Mouse (Mus musculus): Measurements from ENCODE around the gene Arhgap42.

Gene Arhgap42

GRCm38 (mm10) chr9:9208205-9208604 is 30.7 kb downstream of the Arhgap42 start:
- no peak for DNase-seq

- DNase-seq, result no peak
Measured at GRCm38 (mm10) chr9:9207251-9207650, 31.6 kb downstream of the Arhgap42 start.

GRCm38 (mm10) chr9:9200827-9201388 is 38.0 kb downstream of the Arhgap42 start:
- no peak for DNase-seq

GRCm38 (mm10) chr9:9199170-9199841 is 39.6 kb downstream of the Arhgap42 start:
- DNase-seq, result no peak

DNA sequence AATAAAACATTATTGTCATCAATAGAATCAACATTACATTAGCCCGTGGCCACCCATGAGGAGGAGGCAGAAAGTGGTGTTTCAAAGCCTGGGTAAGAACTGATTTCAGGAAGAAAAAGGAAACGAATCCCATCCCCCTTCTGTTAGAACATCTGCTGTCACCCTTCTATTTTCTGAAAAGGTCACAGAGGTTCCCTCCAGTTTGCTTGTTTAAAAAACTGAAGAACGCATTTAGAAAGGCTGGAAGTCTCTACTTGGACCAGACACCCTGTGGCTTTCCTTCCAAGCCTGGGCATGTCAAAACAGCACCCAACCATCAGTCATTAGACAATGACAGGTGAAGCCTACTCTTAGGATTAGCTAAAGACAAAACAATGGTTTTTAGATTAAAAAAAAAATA is 40.3 kb downstream of the Arhgap42 start:
- DNase-seq, result no peak

DNA sequence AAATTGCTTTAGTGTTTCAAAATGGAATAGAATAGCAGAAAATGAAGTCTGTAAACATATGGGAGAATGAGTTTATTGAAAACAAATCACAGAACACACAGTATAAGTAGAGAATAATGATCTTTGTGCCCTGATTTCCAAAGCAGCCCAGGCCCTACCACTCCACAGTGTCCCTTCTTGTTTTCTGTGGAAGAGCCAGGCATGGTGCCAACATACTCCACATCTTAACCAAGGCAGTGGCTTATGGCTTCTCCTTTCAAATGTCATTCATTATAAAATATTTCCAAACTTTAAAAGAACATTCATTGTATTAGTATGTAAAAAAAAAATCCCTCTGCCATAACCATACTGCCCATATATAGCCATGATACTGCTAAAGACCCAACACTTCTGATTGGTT is 42.9 kb downstream of the Arhgap42 start:
- DNase-seq, result no peak

GRCm38 (mm10) chr9:9194496-9194895 is 44.4 kb downstream of the Arhgap42 start:
- DNase-seq, result no peak

DNA sequence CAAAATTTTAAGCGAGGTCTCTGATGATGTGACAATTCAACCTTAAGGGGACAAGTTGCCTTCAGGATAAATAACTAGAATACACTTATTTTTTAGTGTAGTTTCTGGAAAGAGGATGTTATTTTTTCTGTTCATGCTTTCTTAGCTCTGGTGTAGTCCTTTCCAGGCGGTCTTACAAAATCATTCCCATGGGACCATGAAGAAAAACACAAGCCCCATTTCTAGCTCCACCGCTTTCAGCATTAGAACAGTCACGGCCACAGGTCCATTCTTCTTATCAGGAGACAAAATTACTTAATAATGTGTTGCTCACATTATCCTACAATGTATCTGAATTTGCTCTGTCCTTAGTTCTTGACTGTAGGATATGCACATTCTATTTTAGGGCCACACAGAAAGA is 46.2 kb downstream of the Arhgap42 start:
- DNase-seq, result no peak

DNA sequence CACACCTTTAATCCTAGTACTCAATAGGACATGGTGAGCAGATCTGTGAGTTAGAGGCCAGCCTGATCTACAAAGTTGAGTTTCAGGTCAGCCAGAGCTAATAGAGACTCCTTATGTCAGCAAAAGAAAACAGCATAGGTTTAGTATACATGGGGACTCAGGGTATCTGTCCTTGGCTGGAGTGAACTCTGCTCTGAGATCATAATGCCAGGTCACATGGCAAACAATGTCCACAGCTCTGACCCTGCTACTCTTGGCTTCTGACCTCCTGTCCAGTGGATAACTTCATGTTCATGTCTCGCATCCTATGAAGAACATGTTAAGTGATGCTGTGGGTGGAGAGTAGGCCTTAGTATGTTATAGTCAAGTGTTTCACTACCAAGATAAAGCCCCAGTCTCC is 48.1 kb downstream of the Arhgap42 start:
- no peak for DNase-seq

GRCm38 (mm10) chr9:9188167-9188566 is 50.7 kb downstream of the Arhgap42 start:
- no peak for DNase-seq

DNA sequence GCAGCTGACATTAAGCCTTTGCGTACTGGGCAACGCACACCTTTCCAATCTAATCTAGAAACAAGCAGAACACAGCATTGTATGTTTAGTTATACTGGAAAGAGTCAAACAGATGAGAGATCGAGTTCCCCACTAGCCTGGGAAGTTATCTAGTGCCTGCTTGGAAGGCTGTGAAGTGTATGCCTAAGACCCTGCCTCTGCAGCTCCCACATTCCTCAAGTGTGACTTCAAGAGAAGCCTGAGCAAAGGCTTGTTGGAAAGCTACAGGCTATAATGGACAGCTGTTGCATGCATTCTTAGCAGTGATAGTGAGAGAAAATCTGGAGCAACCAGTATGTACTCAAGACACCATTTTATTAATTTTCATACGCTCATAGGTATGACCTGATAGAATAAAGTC is 61.2 kb downstream of the Arhgap42 start:
- no peak for DNase-seq

DNA sequence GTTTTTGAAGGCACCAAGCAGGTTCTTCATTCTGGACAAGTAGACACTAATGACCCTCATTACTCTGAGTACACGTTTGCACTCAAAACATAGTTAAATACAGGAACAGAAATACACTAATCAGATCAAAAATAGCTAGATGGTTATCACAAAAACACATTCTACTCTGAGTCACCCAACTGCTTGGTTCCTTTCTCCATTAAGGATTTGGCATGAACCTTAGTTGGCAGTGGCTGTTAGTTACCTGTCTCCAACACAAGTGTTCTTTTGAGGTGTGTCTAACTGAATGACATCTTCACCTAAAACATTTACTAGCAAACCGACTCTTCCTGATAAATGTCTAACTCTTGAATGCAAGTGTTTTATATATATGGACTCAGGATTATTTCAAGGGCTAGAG is 64.0 kb downstream of the Arhgap42 start:
- no peak for DNase-seq

DNA sequence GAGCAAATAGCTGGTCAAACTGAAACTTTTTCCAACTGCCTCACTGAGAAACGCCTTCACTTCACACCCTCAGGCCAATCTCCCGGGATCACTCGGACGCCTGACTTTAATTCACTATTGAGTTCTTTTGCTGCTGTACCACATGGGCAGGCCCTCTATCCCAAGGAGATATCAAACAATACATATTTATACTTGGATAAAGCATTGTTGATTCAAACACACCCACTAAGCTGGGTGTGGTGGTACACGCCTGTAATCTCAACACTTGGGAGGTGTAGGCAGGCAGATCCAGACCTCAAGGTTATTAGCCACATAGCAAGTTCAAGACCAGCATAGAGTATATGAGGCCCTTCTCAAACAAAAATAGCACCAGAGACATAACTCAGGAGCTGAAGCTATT is 64.7 kb downstream of the Arhgap42 start:
- no peak for DNase-seq

GRCm38 (mm10) chr9:9173091-9173490 is 65.8 kb downstream of the Arhgap42 start:
- DNase-seq, result no peak

GRCm38 (mm10) chr9:9171146-9171816 is 67.6 kb downstream of the Arhgap42 start:
- DNase-seq, result no peak

DNA sequence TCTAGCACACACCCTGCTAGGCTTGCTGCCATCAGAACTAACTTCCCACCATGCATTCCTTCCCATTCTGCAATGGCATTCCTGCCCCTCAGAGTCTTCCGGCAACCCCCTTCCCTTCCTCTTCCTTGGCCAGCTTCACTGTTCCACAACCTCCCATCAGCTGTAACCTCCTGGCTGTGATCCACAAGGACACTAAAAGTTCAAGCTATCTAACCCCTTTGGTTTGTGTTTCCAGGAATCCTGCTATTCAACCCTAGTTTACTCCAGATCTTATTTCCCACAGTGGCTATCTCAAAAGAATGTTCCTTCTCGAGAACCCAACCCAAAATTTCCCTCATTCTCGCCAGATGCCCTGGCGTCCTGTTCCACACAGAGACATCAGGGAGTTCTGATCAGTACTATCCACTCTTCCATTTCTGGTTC is 73.2 kb downstream of the Arhgap42 start:
- no peak for DNase-seq

DNA sequence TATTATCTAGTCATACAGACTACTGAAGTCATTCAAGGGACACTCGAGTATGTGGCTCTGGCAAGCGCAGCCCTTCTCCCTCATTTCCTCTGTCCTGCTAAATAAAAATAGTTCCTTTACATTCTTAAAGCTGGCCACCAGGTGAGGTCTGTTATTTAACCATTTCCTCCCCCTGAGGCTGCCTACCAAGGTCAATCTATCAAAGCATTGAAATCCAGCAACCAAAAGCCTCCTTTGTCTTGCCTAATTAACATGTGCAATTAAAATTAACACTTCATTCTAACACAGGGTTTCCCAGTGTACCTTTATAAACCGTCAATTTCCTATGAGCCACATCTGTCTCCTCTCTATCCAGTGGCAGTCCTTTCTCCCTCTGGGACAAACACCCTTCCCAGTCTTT is 78.2 kb downstream of the Arhgap42 start:
- no peak for DNase-seq

DNA sequence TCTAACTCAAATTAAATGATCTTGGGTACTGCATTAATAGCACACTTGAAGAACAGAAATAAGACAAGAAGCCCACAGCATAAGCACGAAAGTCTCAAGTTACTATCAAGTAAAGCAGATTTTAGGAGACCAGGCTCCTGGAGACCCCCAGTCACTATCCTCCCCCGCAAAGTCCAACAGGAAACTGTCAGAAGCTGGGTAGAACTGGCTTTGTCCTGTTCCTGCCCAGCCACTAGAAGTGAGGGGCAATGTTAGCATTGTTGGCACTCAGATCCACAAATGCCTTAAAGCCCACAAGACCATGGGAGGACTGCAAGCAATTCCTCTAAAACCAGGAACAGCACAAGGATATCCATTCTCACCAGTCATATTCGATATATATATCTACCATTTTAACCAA is 80.7 kb downstream of the Arhgap42 start:
- no peak for DNase-seq

DNA sequence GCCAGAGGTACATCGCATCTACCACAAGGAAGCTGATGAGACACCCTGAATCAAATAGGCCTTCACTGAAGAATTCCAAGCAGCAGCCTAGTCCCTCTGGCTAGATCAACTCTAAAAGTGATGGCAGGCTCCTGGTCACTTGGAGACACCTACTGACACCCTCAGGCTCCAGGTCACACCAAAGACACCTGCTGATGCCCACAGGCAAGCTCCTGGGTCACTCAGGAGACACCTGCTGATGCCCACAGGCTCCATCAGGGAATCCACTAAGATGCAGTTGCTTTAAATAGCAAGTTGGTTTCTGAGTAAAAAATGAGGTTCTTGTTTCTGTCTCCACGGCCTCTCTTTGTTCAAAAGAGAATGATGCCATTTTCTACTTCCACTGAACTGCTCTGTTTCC is 81.5 kb downstream of the Arhgap42 start:
- DNase-seq, result no peak

DNA sequence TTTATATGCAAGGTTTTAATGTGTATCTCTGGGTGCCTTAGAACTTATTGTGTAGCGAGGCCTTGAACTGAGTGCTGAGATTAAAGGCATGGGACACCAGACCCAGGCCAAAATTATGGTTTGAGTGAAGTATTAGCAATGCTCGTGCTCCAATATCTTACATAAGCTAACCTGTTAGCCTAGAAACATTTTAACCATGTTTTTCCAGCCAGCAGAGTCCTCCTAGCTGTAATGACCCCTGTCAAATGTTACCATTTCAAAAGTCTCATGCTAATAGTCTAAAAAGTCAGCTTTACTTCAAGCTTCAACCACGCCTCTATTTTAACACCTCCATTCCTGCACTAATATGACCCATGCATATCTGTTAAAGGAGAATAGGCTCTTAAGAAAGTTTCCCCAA is 84.3 kb downstream of the Arhgap42 start:
- no peak for DNase-seq

GRCm38 (mm10) chr9:9144301-9145121 is 94.4 kb downstream of the Arhgap42 start:
- DNase-seq, result no peak

DNA sequence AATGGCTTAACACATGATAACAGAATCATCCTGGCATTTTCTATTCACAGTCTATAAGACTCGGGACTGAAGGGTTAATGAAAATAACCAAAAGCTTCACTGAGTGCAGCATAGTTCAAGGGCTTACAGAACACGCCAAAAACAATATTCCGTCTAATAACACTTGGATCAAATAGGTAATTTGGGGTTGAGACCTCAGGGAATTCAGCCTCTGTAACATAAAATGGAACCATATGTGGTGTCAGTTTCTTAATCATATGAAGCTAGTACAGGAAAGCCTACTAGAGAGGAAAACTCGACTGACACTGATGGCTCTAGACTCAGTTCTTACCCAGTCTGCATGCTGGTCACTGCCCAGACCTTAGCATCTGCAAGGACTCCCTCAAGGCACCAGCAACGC is 95.8 kb downstream of the Arhgap42 start:
- DNase-seq, result no peak

- no peak for DNase-seq
Measured at GRCm38 (mm10) chr9:9142561-9142960, 96.3 kb downstream of the Arhgap42 start.

GRCm38 (mm10) chr9:9142144-9142543 is 96.8 kb downstream of the Arhgap42 start:
- DNase-seq, result no peak

All from thymus, postnatal 36 days (tissue).